Mouse (Mus musculus) CH12.LX (cell line): Measurements from ENCODE around the gene Fam20b. TPM values are rescaled to one million over a fixed set of nuclear protein-coding genes. Genes with fewer than 3 reads are reported as not detected.

Experiments used
- DNase-seq: peaks from one replicate; pipeline ENCODE4 v3.0.0-alpha.2; 2013; ENCODE audit errors: extremely low read depth
- H3K27ac ChIP-seq: 2 replicates; pipeline ENCODE4 v1.5.1; 2012; ENCODE audit warnings: low read depth, mild to moderate bottlenecking, control low read depth, moderate library complexity; ENCODE audit not compliant: insufficient read depth
- H3K27me3 ChIP-seq: replicated peaks from 2 replicates; pipeline ENCODE3; 2012; ENCODE audit warnings: inconsistent platforms
- H3K36me3 ChIP-seq, 2 experiments: replicated peaks in 1 of 2; 2 replicates each; pipeline versions ENCODE3 to v1.6.1; 2012; ENCODE audit warnings: inconsistent platforms in 1 of 2, low read length in 1 of 2, mild to moderate bottlenecking in 1 of 2, mixed read lengths in 1 of 2, moderate library complexity in 1 of 2; ENCODE audit not compliant: control insufficient read depth in 1 of 2, insufficient read depth in 1 of 2
- H3K4me1 ChIP-seq, 2 experiments: 2 replicates each; pipeline ENCODE4 v1.6.1; 2012; ENCODE audit warnings: inconsistent platforms in 1 of 2, moderate library complexity in 1 of 2; ENCODE audit not compliant: insufficient read depth in 2 of 2, control insufficient read depth in 1 of 2
- H3K4me2 ChIP-seq: 2 replicates; pipeline ENCODE4 v1.6.1; 2012; ENCODE audit warnings: low read depth, mild to moderate bottlenecking, control low read depth; ENCODE audit not compliant: poor library complexity, insufficient read depth, severe bottlenecking
- H3K4me3 ChIP-seq, 3 experiments: fragments of 150-350 bp in 1 of 3; sonication (generic) in 1 of 3; replicated peaks in 1 of 3; 2 replicates each; pipeline versions ENCODE3 to v1.5.1; 2011 to 2012; ENCODE audit warnings: low read depth in 2 of 3, low read length in 2 of 3, mild to moderate bottlenecking in 2 of 3, moderate library complexity in 2 of 3, control low read depth in 1 of 3, improper control_type of control experiment in 1 of 3, inconsistent platforms in 1 of 3, mixed read lengths in 1 of 3; ENCODE audit not compliant: poor library complexity in 1 of 3
- H3K79me2 ChIP-seq: replicated peaks from 2 replicates; pipeline ENCODE4 v1.6.1; 2012; ENCODE audit warnings: mild to moderate bottlenecking, moderate library complexity; ENCODE audit not compliant: control insufficient read depth, poor library complexity, insufficient read depth, severe bottlenecking; ENCODE audit errors: extremely low read depth
- H3K9ac ChIP-seq: 2 replicates; pipeline ENCODE4 v1.6.1; 2012; ENCODE audit warnings: low read depth, mild to moderate bottlenecking, control low read depth, moderate library complexity; ENCODE audit not compliant: insufficient read depth
- H3K9me3 ChIP-seq: replicated peaks from 2 replicates; pipeline ENCODE3; 2012; ENCODE audit warnings: low read length, inconsistent platforms, mixed read lengths
- BHLHE40 ChIP-seq: IDR thresholded peaks from 2 replicates; pipeline ENCODE4 v1.6.1; 2011; ENCODE audit warnings: mild to moderate bottlenecking, low read depth, low read length, improper control_type of control experiment
- CHD1 ChIP-seq: IDR thresholded peaks from 2 replicates; pipeline ENCODE4 v1.6.1; 2012; ENCODE audit warnings: low read depth, low read length, improper control_type of control experiment, inconsistent platforms
- CHD2 ChIP-seq: IDR thresholded peaks from 2 replicates; pipeline ENCODE4 v1.6.1; 2011; ENCODE audit warnings: low read length, improper control_type of control experiment
- CTCF ChIP-seq, 2 experiments: IDR thresholded peaks in 1 of 2; conservative IDR thresholded peaks in 1 of 2; 2 replicates each; pipeline ENCODE4 v1.5.1; 2011 to 2012; ENCODE audit warnings: low read depth in 2 of 2, low read length in 2 of 2, improper control_type of control experiment in 1 of 2, inconsistent platforms in 1 of 2, mild to moderate bottlenecking in 1 of 2, moderate library complexity in 1 of 2
- ELF1 ChIP-seq: IDR thresholded peaks from 2 replicates; pipeline ENCODE4 v1.6.1; 2014; ENCODE audit warnings: low read depth, mild to moderate bottlenecking, inconsistent platforms, low read length, improper control_type of control experiment
- EP300 ChIP-seq: IDR thresholded peaks from 2 replicates; pipeline ENCODE4 v1.6.1; 2011; ENCODE audit warnings: low read length, improper control_type of control experiment
- ETS1 ChIP-seq: conservative IDR thresholded peaks from 2 replicates; pipeline ENCODE4 v1.6.1; 2012; ENCODE audit warnings: low read depth, mild to moderate bottlenecking, inconsistent platforms, low read length, improper control_type of control experiment, moderate library complexity
- GABPA ChIP-seq: IDR thresholded peaks from 2 replicates; pipeline ENCODE4 v1.6.1; 2012; ENCODE audit warnings: low read depth, low read length, improper control_type of control experiment, inconsistent platforms; ENCODE audit not compliant: insufficient replicate concordance
- IRF4 ChIP-seq: IDR thresholded peaks from 2 replicates; pipeline ENCODE4 v1.6.1; 2014; ENCODE audit warnings: low read depth, mild to moderate bottlenecking, inconsistent platforms, low read length, improper control_type of control experiment
- JUND ChIP-seq: conservative IDR thresholded peaks from 2 replicates; pipeline ENCODE4 v1.6.1; 2011; ENCODE audit warnings: low read depth, low read length, improper control_type of control experiment
- MAX ChIP-seq: IDR thresholded peaks from 2 replicates; pipeline ENCODE4 v1.6.1; 2011; ENCODE audit warnings: low read length, improper control_type of control experiment
- MAZ ChIP-seq: IDR thresholded peaks from 2 replicates; pipeline ENCODE4 v1.6.1; 2012; ENCODE audit warnings: low read depth, mild to moderate bottlenecking, inconsistent platforms, low read length, improper control_type of control experiment, moderate library complexity
- MEF2A ChIP-seq: IDR thresholded peaks from 2 replicates; pipeline ENCODE4 v1.6.1; 2014; ENCODE audit warnings: low read depth, mild to moderate bottlenecking, inconsistent platforms, low read length, improper control_type of control experiment, borderline replicate concordance
- MXI1 ChIP-seq: IDR thresholded peaks from 2 replicates; pipeline ENCODE4 v1.6.1; 2011; ENCODE audit warnings: mild to moderate bottlenecking, low read depth, low read length, improper control_type of control experiment
- MYC ChIP-seq: IDR thresholded peaks from 2 replicates; pipeline ENCODE4 v1.6.1; 2011; ENCODE audit warnings: low read depth, mild to moderate bottlenecking, improper control_type of control experiment, low read length
- NELFE ChIP-seq: IDR thresholded peaks from 2 replicates; pipeline ENCODE4 v1.6.1; 2011; ENCODE audit warnings: low read depth, low read length, improper control_type of control experiment
- NRF1 ChIP-seq: IDR thresholded peaks from 2 replicates; pipeline ENCODE4 v1.6.1; 2014; ENCODE audit warnings: low read depth, mild to moderate bottlenecking, inconsistent platforms, low read length, improper control_type of control experiment, moderate library complexity
- PAX5 ChIP-seq: IDR thresholded peaks from 2 replicates; pipeline ENCODE4 v1.6.1; 2012; ENCODE audit warnings: low read length, inconsistent platforms, mixed read lengths
- POLR2A ChIP-seq: IDR thresholded peaks from 2 replicates; pipeline ENCODE4 v1.6.1; 2011; ENCODE audit warnings: low read depth, mild to moderate bottlenecking, improper control_type of control experiment, low read length
- RAD21 ChIP-seq: IDR thresholded peaks from 2 replicates; pipeline ENCODE4 v1.6.1; 2011; ENCODE audit warnings: low read depth, mild to moderate bottlenecking, low read length, improper control_type of control experiment, moderate library complexity
- RCOR1 ChIP-seq: conservative IDR thresholded peaks from 2 replicates; pipeline ENCODE4 v1.6.1; 2012; ENCODE audit warnings: low read depth, mild to moderate bottlenecking, inconsistent platforms, low read length, improper control_type of control experiment
- SIN3A ChIP-seq: IDR thresholded peaks from 2 replicates; pipeline ENCODE4 v1.6.1; 2012; ENCODE audit warnings: low read length, improper control_type of control experiment, inconsistent platforms
- TCF12 ChIP-seq: IDR thresholded peaks from 2 replicates; pipeline ENCODE4 v1.6.1; 2014; ENCODE audit warnings: low read depth, mild to moderate bottlenecking, inconsistent platforms, low read length, improper control_type of control experiment
- UBTF ChIP-seq: IDR thresholded peaks from 2 replicates; pipeline ENCODE4 v1.6.1; 2012; ENCODE audit warnings: low read depth, mild to moderate bottlenecking, inconsistent platforms, low read length, improper control_type of control experiment, moderate library complexity
- USF1 ChIP-seq: IDR thresholded peaks from 2 replicates; pipeline ENCODE4 v1.6.1; 2014; ENCODE audit warnings: low read depth, mild to moderate bottlenecking, inconsistent platforms, low read length, improper control_type of control experiment
- USF2 ChIP-seq: conservative IDR thresholded peaks from 2 replicates; pipeline ENCODE4 v1.6.1; 2011; ENCODE audit warnings: low read depth, low read length, improper control_type of control experiment
- ZKSCAN1 ChIP-seq: IDR thresholded peaks from 2 replicates; pipeline ENCODE4 v1.6.1; 2012; ENCODE audit warnings: low read depth, inconsistent platforms, low read length, improper control_type of control experiment, borderline replicate concordance
- ZMIZ1 ChIP-seq: IDR thresholded peaks from 2 replicates; pipeline ENCODE4 v1.6.1; 2012; ENCODE audit warnings: low read depth, mild to moderate bottlenecking, inconsistent platforms, low read length, improper control_type of control experiment
- ZNF384 ChIP-seq: IDR thresholded peaks from 2 replicates; pipeline ENCODE4 v1.6.1; 2012; ENCODE audit warnings: low read depth, low read length, improper control_type of control experiment, inconsistent platforms
- dilution Hi-C: fragments of 300-500 bp; cut with MboI; formaldehyde crosslinking; loops from 2 replicates; pipeline ENCODE4 v1.14.3; 2020; ENCODE audit warnings: low sequenced_read_pairs; ENCODE audit not compliant: extremely low pct_unique_long_range_greater_than_20kb, extremely low pct_ligation_motif_present
- in situ Hi-C: fragments of 300-500 bp; cut with MboI; formaldehyde crosslinking; loops from 3 replicates; pipeline ENCODE4 v1.14.3; 2019; ENCODE audit warnings: low sequenced_read_pairs, low pct_ligation_motif_present, low pct_unique_long_range_greater_than_20kb, mixed read lengths
- polyA plus RNA-seq: library from polyadenylated mRNA; unstranded; fragments of >175 nt; gene quantifications from 2 replicates; pipeline ENCODE4 v1.2.1, GENCODE M21; 2012; ENCODE audit warnings: low read depth; ENCODE audit not compliant: insufficient read length
- total RNA-seq, 2 experiments: library from RNA; depleted of rRNA; stranded (reverse); fragments of 300-350 nt in 1 of 2; fragments of >200 nt in 1 of 2; gene quantifications; 2 replicates each; pipeline ENCODE4 v1.2.3; 2012 to 2014

The Fam20b gene
- total and polyA plus RNA-seq, 3 experiments, result 21.2 to 26.5 (median 22.3) TPM

DNA sequence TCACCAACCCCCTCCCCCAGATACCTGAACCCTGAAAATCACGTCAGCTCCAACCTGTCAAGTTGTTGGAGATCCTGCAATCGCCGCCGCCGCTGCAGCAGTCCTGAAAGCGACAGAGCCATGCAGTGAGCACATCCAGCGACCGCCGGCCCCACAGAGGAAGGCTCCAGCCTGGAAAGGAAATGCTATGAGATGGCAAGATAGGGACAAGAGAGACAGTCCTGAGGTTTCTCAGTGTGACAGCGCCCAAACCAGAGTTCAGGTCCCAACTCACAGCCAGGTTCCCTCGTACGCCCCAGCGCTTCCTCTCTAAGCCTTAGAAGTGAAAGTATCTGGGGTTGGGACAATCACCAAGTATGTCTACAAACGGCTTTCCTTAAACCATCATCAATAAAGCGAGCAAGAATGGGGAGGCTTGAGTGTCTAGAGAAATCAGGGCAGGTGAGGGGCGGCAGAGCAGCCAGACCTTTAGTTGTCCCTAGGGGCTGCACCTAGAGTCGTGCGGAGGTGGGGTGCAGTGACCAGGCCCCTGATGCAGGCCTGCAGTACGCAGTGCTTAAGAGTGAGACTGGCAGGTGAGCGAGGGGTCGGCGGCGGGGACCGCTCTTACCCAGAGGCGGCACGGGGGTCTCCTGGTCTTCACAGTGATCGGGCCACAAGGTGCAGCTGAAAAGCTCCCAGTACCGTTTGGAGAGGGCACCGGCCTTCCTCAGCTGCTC is 45.3 kb downstream of the Fam20b start:
- Histone ChIP-seq H3K4me1 (peaks cover 11 to 43% of the 10 kb centered on the region in 2 experiments), H3K9me3 (no peaks in the 10 kb centered on the region), H3K4me2 (peak overlapping the region; percentile 62), H3K27ac (peak overlapping the region; percentile 95), H3K4me3 (peak overlapping the region; percentile 89 to 94 (median 89)), H3K9ac (peak overlapping the region; percentile 76), H3K36me3 (peaks cover 16 to 35% of the 10 kb centered on the region in 2 experiments), H3K79me2 (peaks cover 6% of the 10 kb centered on the region), H3K27me3 (no peaks in the 10 kb centered on the region)
- dilution Hi-C loops, result no loop called here
- TF ChIP-seq MAX (no peak), IRF4 (no peak), BHLHE40 (no peak), NELFE (no peak), CHD1 (no peak), NRF1 (no peak), POLR2A (no peak), MXI1 (no peak), ZMIZ1 (no peak), ZNF384 (no peak), MYC (no peak), CTCF (conservative IDR thresholded peaks at IDR 0.05 in 1 of 2, IDR thresholded peaks at IDR 0.05 in 1 of 2; ENCODE audit: low read depth in 2 of 2, low read length in 2 of 2) (no peak), SIN3A (no peak), CHD2 (no peak), RCOR1 (no peak)
- peak; percentile 45 for DNase-seq
- in situ Hi-C loops, result no loop called here

DNA sequence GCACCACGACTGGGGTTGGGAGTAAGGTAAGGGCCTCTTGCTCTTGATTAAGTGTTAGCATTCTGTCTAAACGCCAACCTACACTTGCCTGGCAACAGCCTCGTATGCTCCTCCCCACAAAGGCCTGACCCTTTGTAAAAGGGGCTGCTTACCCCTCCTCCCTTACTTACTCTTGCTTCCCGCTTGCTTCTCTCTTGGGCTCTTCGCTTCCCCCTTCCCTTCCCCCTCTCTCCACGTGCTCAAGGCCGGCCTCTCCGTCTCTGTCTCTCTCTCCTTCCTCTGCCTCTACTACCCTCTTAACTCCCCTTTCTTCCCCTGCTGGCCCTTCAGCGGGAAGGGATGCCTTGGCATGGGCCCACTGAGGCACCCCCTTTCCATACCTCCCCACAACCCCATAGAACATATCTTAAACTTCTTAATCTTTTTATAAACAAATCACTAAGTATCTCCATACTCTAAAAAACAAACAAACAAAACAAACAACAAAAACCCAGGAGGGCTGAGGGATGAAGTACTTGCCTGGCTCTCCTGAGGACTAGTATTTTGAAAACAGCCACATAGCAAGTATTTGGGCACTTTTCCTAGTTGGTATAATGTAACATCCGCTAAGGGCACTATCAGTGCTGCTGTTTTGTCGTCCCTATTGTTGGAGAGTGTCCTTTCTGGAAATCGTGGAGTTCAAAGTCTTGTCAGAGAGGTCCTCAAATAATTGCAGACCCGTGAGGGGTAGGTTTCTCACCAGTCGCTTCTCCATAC is 46.0 kb downstream of the Fam20b start:
- H3K27me3 ChIP-seq, result no peaks in the 10 kb centered on the region
- in situ Hi-C loops, result no loop called here
- H3K27ac ChIP-seq, result peak overlapping the region; percentile 95; the same call in 1 of the 2 replicates
- H3K9me3 ChIP-seq, result no peaks in the 10 kb centered on the region
- H3K79me2 ChIP-seq, result peaks cover 6% of the 10 kb centered on the region
- H3K36me3 ChIP-seq, result peaks cover 19 to 38% of the 10 kb centered on the region in 2 experiments
- peaks cover 16 to 46% of the 10 kb centered on the region in 2 experiments for H3K4me1 ChIP-seq
- dilution Hi-C loops, result no loop called here
- peak overlapping the region; percentile 89 to 94 (median 89) for H3K4me3 ChIP-seq
- peak; percentile 84 for DNase-seq
- H3K9ac ChIP-seq, result peak overlapping the region; percentile 76
- H3K4me2 ChIP-seq, result peak overlapping the region; percentile 62
- TF ChIP-seq MAZ (peak; percentile 64; the same call in 1 of the 2 replicates), EP300 (no peak; the same call in 1 of the 2 replicates), ETS1 (peak; percentile 48), RCOR1 (no peak), JUND (no peak), USF2 (no peak), TCF12 (peak; percentile 59), USF1 (peak; percentile 52), ZNF384 (no peak), CHD2 (peak; percentile 93), ELF1 (peak; percentile 47; the same call in 1 of the 2 replicates), RAD21 (no peak), PAX5 (no peak), ZMIZ1 (no peak), POLR2A (peak; percentile 66), UBTF (no peak), BHLHE40 (peak; percentile 87), MXI1 (peak; percentile 98), CHD1 (peak; percentile 82; the same call in 1 of the 2 replicates), MEF2A (peak; percentile 43; the same call in 1 of the 2 replicates), ZKSCAN1 (no peak), MYC (peak; percentile 100), IRF4 (no peak), GABPA (no peak)
